Mouse (Mus musculus) MEL (cell line): ENCODE data around the gene Slc6a16. TPM values are rescaled to one million over a fixed set of nuclear protein-coding genes. Genes with fewer than 3 reads are reported as not detected.

ENCODE experiments used
- DNase-seq: peaks from one replicate; pipeline ENCODE4 v3.0.0; 2011; ENCODE audit warnings: low read depth, low spot score
- H3K27ac ChIP-seq: 2 replicates; pipeline ENCODE4 v1.5.1; 2012; ENCODE audit warnings: low read depth, mild to moderate bottlenecking, control low read depth, low read length, moderate library complexity; ENCODE audit not compliant: control insufficient read depth
- H3K27me3 ChIP-seq, 2 experiments: fragments of 150-350 bp in 1 of 2; sonication (generic) in 1 of 2; 2 replicates each; pipeline ENCODE4 v1.6.1; 2012; ENCODE audit warnings: low read length in 2 of 2, mild to moderate bottlenecking in 2 of 2, improper control_type of control experiment in 1 of 2, moderate library complexity in 1 of 2; ENCODE audit not compliant: insufficient read depth in 2 of 2, control insufficient read depth in 1 of 2
- H3K36me3 ChIP-seq, 2 experiments: 2 replicates each; pipeline ENCODE4 v1.6.1; 2012 to 2014; ENCODE audit warnings: low read length in 2 of 2, improper control_type of control experiment in 1 of 2, inconsistent platforms in 1 of 2, mild to moderate bottlenecking in 1 of 2; ENCODE audit not compliant: insufficient read depth in 2 of 2, control insufficient read depth in 1 of 2
- H3K4me1 ChIP-seq, 2 experiments: fragments of 150-350 bp in 1 of 2; sonication (generic) in 1 of 2; 2 replicates each; pipeline ENCODE4 v1.6.1; 2012; ENCODE audit warnings: low read length in 2 of 2, improper control_type of control experiment in 1 of 2, mild to moderate bottlenecking in 1 of 2; ENCODE audit not compliant: insufficient read depth in 2 of 2, control insufficient read depth in 1 of 2
- H3K4me3 ChIP-seq, 2 experiments: fragments of 150-350 bp in 1 of 2; sonication (generic) in 1 of 2; 2 replicates each; pipeline ENCODE4 v1.5.1; 2012; ENCODE audit warnings: low read depth in 2 of 2, low read length in 2 of 2, mild to moderate bottlenecking in 2 of 2, moderate library complexity in 2 of 2, control low read depth in 1 of 2, improper control_type of control experiment in 1 of 2; ENCODE audit not compliant: control insufficient read depth in 1 of 2, insufficient read depth in 1 of 2
- H3K79me2 ChIP-seq: 2 replicates; pipeline ENCODE4 v1.6.1; 2012; ENCODE audit warnings: mild to moderate bottlenecking, low read length, moderate library complexity; ENCODE audit not compliant: control insufficient read depth, poor library complexity, insufficient read depth
- H3K9ac ChIP-seq: 2 replicates; pipeline ENCODE4 v1.6.1; 2012; ENCODE audit warnings: low read depth, mild to moderate bottlenecking, control low read depth, low read length, moderate library complexity; ENCODE audit not compliant: control insufficient read depth, poor library complexity, severe bottlenecking
- H3K9me3 ChIP-seq: fragments of 150-350 bp; sonication (generic); replicated peaks from 2 replicates; pipeline ENCODE4 v1.6.1; 2012; ENCODE audit warnings: mild to moderate bottlenecking, low read length, improper control_type of control experiment, moderate library complexity; ENCODE audit not compliant: insufficient read depth
- CHD2 ChIP-seq: IDR thresholded peaks from 2 replicates; pipeline ENCODE4 v1.6.1; 2011; ENCODE audit warnings: low read length, improper control_type of control experiment
- CTCF ChIP-seq, 3 experiments: IDR thresholded peaks in 2 of 3; conservative IDR thresholded peaks in 1 of 3; 2 replicates each; pipeline ENCODE4 v1.5.1; 2011 to 2012; ENCODE audit warnings: low read length in 3 of 3, low read depth in 2 of 3, mild to moderate bottlenecking in 2 of 3, improper control_type of control experiment in 1 of 3, inconsistent platforms in 1 of 3, mixed read lengths in 1 of 3, moderate library complexity in 1 of 3; ENCODE audit not compliant: control insufficient read depth in 1 of 3, insufficient read depth in 1 of 3, poor library complexity in 1 of 3, severe bottlenecking in 1 of 3
- E2F4 ChIP-seq: IDR thresholded peaks from 2 replicates; pipeline ENCODE4 v1.6.1; 2011; ENCODE audit warnings: low read depth, low read length, improper control_type of control experiment, borderline replicate concordance
- ELF1 ChIP-seq: IDR thresholded peaks from 2 replicates; pipeline ENCODE4 v1.6.1; 2014; ENCODE audit warnings: low read depth, mild to moderate bottlenecking, inconsistent platforms, low read length, improper control_type of control experiment, moderate library complexity
- EP300 ChIP-seq, 2 experiments: IDR thresholded peaks; 2 replicates each; pipeline ENCODE4 v1.6.1; 2011; ENCODE audit warnings: improper control_type of control experiment in 2 of 2, low read length in 2 of 2, low read depth in 1 of 2, mild to moderate bottlenecking in 1 of 2
- ETS1 ChIP-seq: IDR thresholded peaks from 2 replicates; pipeline ENCODE4 v1.6.1; 2012; ENCODE audit warnings: low read depth, mild to moderate bottlenecking, inconsistent platforms, low read length, improper control_type of control experiment, moderate library complexity
- GABPA ChIP-seq: IDR thresholded peaks from 2 replicates; pipeline ENCODE4 v1.6.1; 2012; ENCODE audit warnings: low read depth, mild to moderate bottlenecking, inconsistent platforms, low read length, improper control_type of control experiment, moderate library complexity
- GATA1 ChIP-seq: IDR thresholded peaks from 2 replicates; pipeline ENCODE4 v1.6.1; 2011; ENCODE audit warnings: low read depth, low read length, improper control_type of control experiment
- HCFC1 ChIP-seq: IDR thresholded peaks from 2 replicates; pipeline ENCODE4 v1.6.1; 2012; ENCODE audit warnings: low read depth, mild to moderate bottlenecking, inconsistent platforms, low read length, improper control_type of control experiment, moderate library complexity
- JUND ChIP-seq: IDR thresholded peaks from 2 replicates; pipeline ENCODE4 v1.6.1; 2011; ENCODE audit warnings: low read depth, mild to moderate bottlenecking, improper control_type of control experiment, low read length
- KAT2A ChIP-seq: conservative IDR thresholded peaks from 2 replicates; pipeline ENCODE4 v1.6.1; 2012; ENCODE audit warnings: low read depth, low read length, improper control_type of control experiment, inconsistent platforms
- MAZ ChIP-seq: IDR thresholded peaks from 2 replicates; pipeline ENCODE4 v1.6.1; 2012; ENCODE audit warnings: low read depth, mild to moderate bottlenecking, inconsistent platforms, low read length, improper control_type of control experiment
- MYB ChIP-seq: IDR thresholded peaks from 2 replicates; pipeline ENCODE4 v1.6.1; 2011; ENCODE audit warnings: mild to moderate bottlenecking, low read depth, low read length, improper control_type of control experiment
- MYC ChIP-seq: IDR thresholded peaks from 2 replicates; pipeline ENCODE4 v1.6.1; 2011; ENCODE audit warnings: low read depth, mild to moderate bottlenecking, low read length, improper control_type of control experiment, moderate library complexity
- NELFE ChIP-seq: IDR thresholded peaks from 2 replicates; pipeline ENCODE4 v1.6.1; 2011; ENCODE audit warnings: low read depth, low read length, improper control_type of control experiment
- NRF1 ChIP-seq: IDR thresholded peaks from 2 replicates; pipeline ENCODE4 v1.6.1; 2014; ENCODE audit warnings: low read depth, mild to moderate bottlenecking, inconsistent platforms, low read length, improper control_type of control experiment, moderate library complexity; ENCODE audit not compliant: poor library complexity, insufficient read depth, severe bottlenecking
- RAD21 ChIP-seq: IDR thresholded peaks from 2 replicates; pipeline ENCODE4 v1.6.1; 2011; ENCODE audit warnings: mild to moderate bottlenecking, low read depth, low read length, improper control_type of control experiment
- RCOR1 ChIP-seq: IDR thresholded peaks from 2 replicates; pipeline ENCODE4 v1.6.1; 2012; ENCODE audit warnings: low read depth, mild to moderate bottlenecking, inconsistent platforms, low read length, improper control_type of control experiment
- SIN3A ChIP-seq: IDR thresholded peaks from 2 replicates; pipeline ENCODE4 v1.6.1; 2012; ENCODE audit warnings: low read length, improper control_type of control experiment, inconsistent platforms
- SMC3 ChIP-seq: IDR thresholded peaks from 2 replicates; pipeline ENCODE4 v1.6.1; 2011; ENCODE audit warnings: low read depth, low read length, improper control_type of control experiment
- TBP ChIP-seq: IDR thresholded peaks from 2 replicates; pipeline ENCODE4 v1.8.0; 2011; ENCODE audit warnings: low read depth, low read length, improper control_type of control experiment
- TCF12 ChIP-seq: IDR thresholded peaks from 2 replicates; pipeline ENCODE4 v1.6.1; 2014; ENCODE audit warnings: low read depth, mild to moderate bottlenecking, inconsistent platforms, low read length, improper control_type of control experiment, moderate library complexity
- USF1 ChIP-seq: IDR thresholded peaks from 2 replicates; pipeline ENCODE4 v1.6.1; 2014; ENCODE audit warnings: low read depth, mild to moderate bottlenecking, inconsistent platforms, low read length, improper control_type of control experiment, moderate library complexity
- USF2 ChIP-seq, 2 experiments: IDR thresholded peaks; 2 replicates each; pipeline ENCODE4 v1.6.1; 2011 to 2012; ENCODE audit warnings: improper control_type of control experiment in 2 of 2, low read length in 2 of 2, borderline replicate concordance in 1 of 2, inconsistent platforms in 1 of 2, low read depth in 1 of 2, mild to moderate bottlenecking in 1 of 2; ENCODE audit not compliant: insufficient read depth in 1 of 2
- ZC3H11A ChIP-seq: IDR thresholded peaks from 2 replicates; pipeline ENCODE4 v1.6.1; 2012; ENCODE audit warnings: low read depth, mild to moderate bottlenecking, inconsistent platforms, low read length, improper control_type of control experiment
- ZKSCAN1 ChIP-seq: IDR thresholded peaks from 2 replicates; pipeline ENCODE4 v1.6.1; 2012; ENCODE audit warnings: low read depth, mild to moderate bottlenecking, inconsistent platforms, low read length, improper control_type of control experiment, moderate library complexity
- ZMIZ1 ChIP-seq: IDR thresholded peaks from 2 replicates; pipeline ENCODE4 v1.6.1; 2012; ENCODE audit warnings: low read depth, mild to moderate bottlenecking, inconsistent platforms, low read length, improper control_type of control experiment, moderate library complexity
- polyA plus RNA-seq, 2 experiments: library from polyadenylated mRNA; stranded (reverse) in 1 of 2; unstranded in 1 of 2; fragments of >175 nt in 1 of 2; fragments of >200 nt in 1 of 2; gene quantifications; 2 replicates each; pipeline versions ENCODE4 v1.2.1 to v1.2.4; 2012; ENCODE audit warnings: low replicate concordance in 2 of 2, low read depth in 1 of 2; ENCODE audit not compliant: insufficient read length in 2 of 2, insufficient read depth in 1 of 2, missing spikeins in 1 of 2
- total RNA-seq: library from RNA; depleted of rRNA; stranded (reverse); fragments of 300-350 nt; gene quantifications from 2 replicates; pipeline ENCODE4 v1.2.3, GENCODE M21; 2012

Slc6a16 gene
- total and polyA plus RNA-seq, 3 experiments, result not detected

DNA sequence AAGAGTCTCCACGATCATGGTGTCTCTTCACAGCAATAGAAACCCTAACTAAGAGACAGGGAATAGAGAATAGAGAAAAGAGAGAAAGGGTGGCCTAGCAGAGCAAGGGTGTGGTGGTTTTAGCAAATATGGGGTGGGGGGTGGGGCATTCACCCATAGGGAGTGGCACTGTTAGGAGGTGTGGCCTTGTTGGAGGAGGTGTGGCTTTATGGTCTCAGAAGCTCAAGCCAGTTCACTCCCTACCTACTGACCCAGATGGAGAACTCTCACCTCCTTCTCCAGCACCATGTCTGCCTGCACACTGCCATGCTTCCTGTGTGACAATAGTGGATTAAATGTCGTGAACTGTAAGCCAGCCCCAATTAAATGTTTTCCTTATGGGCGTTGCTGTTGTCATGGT lies 56.7 kb downstream of the Slc6a16 start:
- no peaks in the 10 kb centered on the region for H3K36me3 ChIP-seq
- no peaks in the 10 kb centered on the region for H3K4me1 ChIP-seq
- no peak for DNase-seq
- H3K4me3 ChIP-seq, result no peak overlapping the region
- TF ChIP-seq USF1 (no peak), TCF12 (no peak), USF2 (IDR thresholded peaks at IDR 0.05; ENCODE audit: borderline replicate concordance in 1 of 2, insufficient read depth in 1 of 2, low read depth in 1 of 2, low read length in 2 of 2) (no peak), GABPA (no peak), SMC3 (no peak), NELFE (no peak), ELF1 (no peak)
- no peaks in the 10 kb centered on the region; a peak in 1 of 4 replicates for H3K27me3 ChIP-seq
- no peak overlapping the region for H3K27ac ChIP-seq
- H3K9ac ChIP-seq, result no peak overlapping the region
- H3K79me2 ChIP-seq, result no peaks in the 10 kb centered on the region
- H3K9me3 ChIP-seq, result no peaks in the 10 kb centered on the region

DNA sequence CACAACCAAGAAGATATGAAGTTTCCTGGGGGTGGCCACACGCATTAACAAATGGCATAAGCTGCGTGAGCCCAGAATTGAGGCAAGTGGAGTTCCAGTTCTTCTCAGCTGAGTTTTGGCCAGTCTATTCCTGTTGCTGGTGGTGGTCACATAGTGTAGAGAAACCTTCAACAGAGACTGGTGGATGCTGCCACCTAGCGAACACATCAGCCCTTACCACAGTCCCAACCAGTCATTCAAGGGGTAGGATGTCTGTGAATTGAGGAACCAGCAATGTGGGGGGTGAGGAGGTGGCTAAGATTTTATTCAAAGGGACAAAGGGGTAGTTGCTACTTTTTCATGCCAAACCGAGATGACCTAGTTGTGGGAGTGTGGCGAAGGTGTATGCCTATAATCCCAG lies 58.9 kb downstream of the Slc6a16 start:
- peak; percentile 89 for DNase-seq

DNA sequence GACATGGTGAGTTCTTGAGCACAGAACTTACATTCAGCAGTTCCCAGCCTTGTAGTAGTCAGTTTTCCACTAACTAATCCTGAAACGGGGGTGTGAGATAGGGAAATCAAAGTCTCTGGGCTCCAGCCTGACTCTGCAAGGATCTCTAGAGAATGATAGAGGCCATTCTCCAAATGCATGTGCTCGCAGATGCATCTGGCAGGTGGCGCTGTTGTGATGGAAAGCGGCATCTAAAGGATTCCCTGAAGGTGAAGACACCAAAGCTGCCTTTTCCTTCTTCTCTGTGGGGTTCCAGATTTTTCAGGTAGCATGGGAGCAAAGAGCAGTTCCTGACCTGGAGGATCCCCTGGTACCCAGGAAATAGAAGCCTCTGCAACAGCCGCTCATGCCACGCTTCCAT lies 59.4 kb downstream of the Slc6a16 start:
- no peaks in the 10 kb centered on the region for H3K36me3 ChIP-seq
- no peaks in the 10 kb centered on the region for H3K9me3 ChIP-seq
- no peak overlapping the region for H3K9ac ChIP-seq
- H3K4me1 ChIP-seq, result no peaks in the 10 kb centered on the region
- no peak overlapping the region for H3K27ac ChIP-seq
- H3K27me3 ChIP-seq, result no peaks in the 10 kb centered on the region
- H3K4me3 ChIP-seq, result no peak overlapping the region
- DNase-seq, result peak; percentile 59
- no peaks in the 10 kb centered on the region for H3K79me2 ChIP-seq
- TF ChIP-seq ZMIZ1 (no peak), E2F4 (no peak), TCF12 (no peak), CTCF (IDR thresholded peaks at IDR 0.05 in 2 of 3, conservative IDR thresholded peaks at IDR 0.05 in 1 of 3; ENCODE audit: control insufficient read depth in 1 of 3, insufficient read depth in 1 of 3, low read depth in 2 of 3, low read length in 3 of 3, poor library complexity in 1 of 3, severe bottlenecking in 1 of 3) (peak; percentile 46 to 71 (median 71); a peak in 5 of 6 replicates), MAZ (no peak), ZKSCAN1 (no peak), ETS1 (no peak), GATA1 (no peak), GABPA (no peak), RCOR1 (no peak), ZC3H11A (peak; percentile 37), MYB (no peak), EP300 (IDR thresholded peaks at IDR 0.05; ENCODE audit: low read depth in 1 of 2, low read length in 2 of 2) (no peak), SMC3 (peak; percentile 65), USF1 (no peak), USF2 (IDR thresholded peaks at IDR 0.05; ENCODE audit: borderline replicate concordance in 1 of 2, insufficient read depth in 1 of 2, low read depth in 1 of 2, low read length in 2 of 2) (no peak), MYC (peak; percentile 74), NRF1 (no peak), HCFC1 (no peak)

More for the DNA sequence above, 58.9 kb downstream of the Slc6a16 start:
- Histone ChIP-seq H3K4me1 (no peaks in the 10 kb centered on the region), H3K79me2 (no peaks in the 10 kb centered on the region), H3K27me3 (no peaks in the 10 kb centered on the region), H3K9me3 (no peaks in the 10 kb centered on the region), H3K9ac (no peak overlapping the region), H3K27ac (no peak overlapping the region), H3K36me3 (no peaks in the 10 kb centered on the region), H3K4me3 (no peak overlapping the region)
- TF ChIP-seq CTCF (IDR thresholded peaks at IDR 0.05 in 2 of 3, conservative IDR thresholded peaks at IDR 0.05 in 1 of 3; ENCODE audit: control insufficient read depth in 1 of 3, insufficient read depth in 1 of 3, low read depth in 2 of 3, low read length in 3 of 3, poor library complexity in 1 of 3, severe bottlenecking in 1 of 3) (peak; percentile 77 to 94 (median 81)), JUND (no peak), RAD21 (peak; percentile 90), SIN3A (peak; percentile 49; the same call in 1 of the 2 replicates), CHD2 (no peak), ZC3H11A (peak; percentile 72), KAT2A (no peak), MAZ (0 out of 2 replicates have a peak, but pooled peaks have one; percentile 15), SMC3 (peak; percentile 81), TBP (peak; percentile 78)
